Mouse (Mus musculus): ENCODE results near the gene 4930503B20Rik. TPM values are rescaled to one million over a fixed set of nuclear protein-coding genes. Genes with fewer than 3 reads are reported as not detected.

4930503B20Rik gene
- polyA plus RNA-seq, 1 experiment from 2014 or later = 0.10 TPM

DNA sequence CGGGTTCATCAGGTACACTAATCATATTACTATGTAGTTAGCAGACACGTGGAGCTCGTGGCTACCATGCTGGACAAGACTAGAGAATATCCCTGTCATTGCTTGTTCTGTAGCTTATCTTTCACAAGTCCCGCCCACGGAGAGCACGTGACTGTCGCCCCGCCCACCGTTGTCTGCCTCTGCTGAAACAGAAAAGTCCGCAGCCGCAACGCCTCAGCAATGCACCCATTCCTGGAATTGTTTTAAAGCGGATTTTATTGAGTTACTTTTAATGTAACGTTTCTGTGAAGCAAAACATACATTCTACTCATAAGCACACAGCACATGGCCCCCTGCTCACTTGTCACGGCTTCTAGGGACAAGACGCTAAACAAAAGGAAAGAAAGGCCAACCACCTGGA lies 28.5 kb upstream of the 4930503B20Rik start:
- H3K4me2 ChIP-seq = no peak overlapping the region
- no peak overlapping the region for H3K4me3 ChIP-seq
- no peak for ATAC-seq (replicated peaks; ENCODE audit: insufficient number of reproducible peaks, insufficient read depth, low FRiP score, low read depth)
- no peak overlapping the region for H3K9ac ChIP-seq
- no peak overlapping the region for H3K27ac ChIP-seq
- 87% methylated on average over 16 of the region's 16 CpGs for WGBS
- H3K9me3 ChIP-seq (replicated peaks) = no peaks in the 10 kb centered on the region
- H3K36me3 ChIP-seq = no peaks in the 10 kb centered on the region
- peaks cover 11% of the 10 kb centered on the region for H3K4me1 ChIP-seq (replicated peaks)
- H3K27me3 ChIP-seq = no peaks in the 10 kb centered on the region

DNA sequence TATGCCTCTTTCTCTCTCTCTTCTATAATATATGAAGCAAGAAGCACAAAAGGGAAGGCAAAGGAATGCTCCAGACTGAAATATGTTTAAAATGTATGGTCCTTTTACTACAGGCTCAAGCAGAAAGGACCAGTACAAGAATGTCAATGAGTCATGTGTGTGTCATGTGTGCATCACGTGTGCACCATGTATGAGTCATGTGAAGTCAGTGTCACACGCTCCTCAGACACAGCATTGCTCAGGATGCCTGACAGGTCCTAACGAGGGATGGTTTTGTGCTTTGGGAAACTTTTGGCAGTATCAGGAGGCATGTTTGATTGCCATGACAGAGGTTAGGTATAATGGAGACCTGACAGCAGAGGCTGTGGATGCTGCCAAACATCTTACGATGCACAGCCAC lies 25.1 kb upstream of the 4930503B20Rik start:
- Histone ChIP-seq H3K9me3 (replicated peaks) (no peaks in the 10 kb centered on the region), H3K36me3 (no peaks in the 10 kb centered on the region), H3K4me2 (no peak overlapping the region), H3K27me3 (no peaks in the 10 kb centered on the region), H3K4me3 (no peak overlapping the region), H3K27ac (no peak overlapping the region), H3K9ac (no peak overlapping the region), H3K4me1 (replicated peaks) (no peaks in the 10 kb centered on the region)
- ATAC-seq (replicated peaks; ENCODE audit: insufficient number of reproducible peaks, insufficient read depth, low FRiP score, low read depth) = no peak
- 82% methylated on average over 4 of the region's 4 CpGs for WGBS

DNA sequence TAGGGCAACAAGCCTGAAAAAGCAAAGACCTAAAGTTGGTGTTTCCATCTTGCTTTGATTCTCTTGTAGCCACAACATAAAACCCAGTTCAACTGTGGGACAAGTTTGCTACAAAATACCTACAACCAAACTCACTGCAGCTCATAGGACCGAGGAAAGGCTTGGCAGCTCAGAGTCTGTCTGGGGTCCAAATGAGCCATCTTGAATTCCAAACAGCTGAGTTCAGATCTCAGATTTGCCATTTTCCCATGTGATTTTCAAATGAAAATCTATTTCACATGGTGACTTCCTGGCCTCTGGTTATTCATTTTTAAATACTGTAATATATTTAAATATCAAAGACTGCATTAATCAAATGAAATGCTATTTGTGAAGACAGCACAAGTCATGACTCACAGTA lies 24.0 kb upstream of the 4930503B20Rik start:
- Histone ChIP-seq H3K36me3 (no peaks in the 10 kb centered on the region), H3K4me1 (replicated peaks) (no peaks in the 10 kb centered on the region), H3K27ac (no peak overlapping the region), H3K9me3 (replicated peaks) (no peaks in the 10 kb centered on the region), H3K4me3 (no peak overlapping the region), H3K9ac (no peak overlapping the region), H3K4me2 (no peak overlapping the region), H3K27me3 (no peaks in the 10 kb centered on the region)
- 70% methylated on average over 1 of the region's 1 CpGs for WGBS
- no peak for ATAC-seq (replicated peaks; ENCODE audit: insufficient number of reproducible peaks, insufficient read depth, low FRiP score, low read depth)

DNA sequence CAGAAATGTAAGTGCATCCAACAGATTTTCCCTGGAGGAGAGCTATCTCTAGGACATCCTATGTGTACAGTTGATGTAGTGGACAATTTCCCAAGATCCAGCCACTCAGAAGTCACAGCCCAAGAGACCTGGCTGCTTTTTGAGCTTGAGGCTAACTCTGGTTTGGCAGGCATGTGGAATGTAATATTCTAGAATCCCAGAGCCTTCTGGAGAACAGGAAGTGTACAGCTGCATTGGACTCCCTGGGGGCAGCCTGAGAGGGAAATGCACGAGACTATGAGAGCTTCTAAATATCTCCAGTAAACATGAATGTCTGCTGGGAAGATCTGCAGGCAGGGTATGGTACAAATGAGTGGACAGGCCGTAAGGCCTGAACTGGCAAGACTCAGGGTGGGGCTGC lies 20.0 kb upstream of the 4930503B20Rik start:
- Histone ChIP-seq H3K36me3 (no peaks in the 10 kb centered on the region), H3K4me1 (replicated peaks) (no peaks in the 10 kb centered on the region), H3K27ac (no peak overlapping the region), H3K9me3 (replicated peaks) (no peaks in the 10 kb centered on the region), H3K4me2 (no peak overlapping the region), H3K27me3 (no peaks in the 10 kb centered on the region), H3K4me3 (no peak overlapping the region), H3K9ac (no peak overlapping the region)
- WGBS = 54% methylated on average over 2 of the region's 2 CpGs
- no peak for ATAC-seq (replicated peaks; ENCODE audit: insufficient number of reproducible peaks, insufficient read depth, low FRiP score, low read depth)

DNA sequence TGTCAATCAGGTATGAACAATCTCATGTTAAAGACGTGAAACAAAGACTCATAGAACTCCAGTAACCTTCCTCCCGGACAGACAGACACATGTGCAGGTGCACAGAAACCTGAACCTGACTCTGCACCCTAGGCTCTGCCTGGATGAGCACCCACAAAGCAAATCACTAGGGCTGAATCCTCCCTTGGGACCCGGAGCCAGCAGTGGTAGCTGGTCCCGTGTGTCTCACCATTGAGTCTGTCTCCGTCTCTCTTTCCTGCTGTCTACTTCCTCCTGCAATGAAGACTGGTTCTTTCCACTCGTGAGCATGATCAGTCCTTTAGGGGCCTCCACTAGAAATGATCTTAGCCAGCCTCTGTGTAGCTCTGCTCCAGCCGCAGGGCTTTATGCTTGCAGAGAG lies 10.8 kb upstream of the 4930503B20Rik start:
- no peak overlapping the region for H3K4me2 ChIP-seq
- no peaks in the 10 kb centered on the region for H3K36me3 ChIP-seq
- H3K9me3 ChIP-seq (replicated peaks) = no peaks in the 10 kb centered on the region
- no peaks in the 10 kb centered on the region for H3K27me3 ChIP-seq
- no peak overlapping the region for H3K9ac ChIP-seq
- no peak for ATAC-seq (replicated peaks; ENCODE audit: insufficient number of reproducible peaks, insufficient read depth, low FRiP score, low read depth)
- WGBS = 73% methylated on average over 7 of the region's 7 CpGs
- no peak overlapping the region for H3K4me3 ChIP-seq
- peaks cover 12% of the 10 kb centered on the region for H3K4me1 ChIP-seq (replicated peaks)
- H3K27ac ChIP-seq = no peak overlapping the region

DNA sequence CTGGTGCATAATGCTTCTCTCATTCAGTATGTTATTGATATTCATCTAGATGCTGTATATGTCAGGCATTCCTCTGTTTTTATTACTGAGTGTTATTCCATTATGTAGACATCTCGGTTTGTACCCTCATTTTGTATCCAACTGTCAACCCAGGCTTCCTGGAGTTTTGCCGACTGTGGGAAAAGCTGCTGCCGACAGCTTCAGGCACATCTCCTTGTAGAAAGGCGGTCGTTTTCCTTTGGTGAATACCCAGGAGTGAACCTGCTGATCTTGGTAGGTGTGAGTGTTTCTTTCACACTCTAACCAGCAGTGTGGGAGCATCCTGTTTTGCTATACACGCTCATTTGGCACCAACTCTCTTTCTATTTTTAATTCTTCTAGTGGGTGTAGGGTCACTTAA lies 9.9 kb upstream of the 4930503B20Rik start:
- Histone ChIP-seq H3K9me3 (replicated peaks) (no peaks in the 10 kb centered on the region), H3K36me3 (no peaks in the 10 kb centered on the region), H3K27ac (no peak overlapping the region), H3K27me3 (no peaks in the 10 kb centered on the region), H3K9ac (no peak overlapping the region), H3K4me2 (no peak overlapping the region), H3K4me3 (no peak overlapping the region), H3K4me1 (replicated peaks) (peaks cover 12% of the 10 kb centered on the region)
- ATAC-seq (replicated peaks; ENCODE audit: insufficient number of reproducible peaks, insufficient read depth, low FRiP score, low read depth) = no peak
- WGBS = 50% methylated on average over 6 of the region's 6 CpGs

DNA sequence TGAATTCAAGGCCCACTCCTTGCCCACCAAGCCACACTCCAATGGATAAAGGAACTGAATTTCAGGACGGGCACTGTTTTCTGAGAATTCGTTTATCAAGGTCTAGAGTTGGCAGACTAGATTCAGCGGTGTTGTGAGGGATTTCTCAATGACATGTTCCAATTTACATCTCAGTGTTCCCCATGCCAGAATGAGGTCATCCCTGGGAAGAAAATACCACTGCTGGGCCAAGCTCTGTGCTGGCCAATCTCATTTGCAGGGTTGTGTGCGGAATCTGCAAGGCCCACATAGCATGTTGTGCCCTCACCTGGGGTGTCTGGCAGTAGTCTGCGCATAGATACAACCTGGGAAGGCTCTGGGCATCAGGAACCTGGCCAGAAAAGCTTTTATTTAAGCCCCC lies 8.2 kb upstream of the 4930503B20Rik start:
- H3K4me2 ChIP-seq = no peak overlapping the region
- no peaks in the 10 kb centered on the region for H3K36me3 ChIP-seq
- H3K4me1 ChIP-seq (replicated peaks) = peaks cover 12% of the 10 kb centered on the region
- no peak overlapping the region for H3K4me3 ChIP-seq
- ATAC-seq (replicated peaks; ENCODE audit: insufficient number of reproducible peaks, insufficient read depth, low FRiP score, low read depth) = no peak
- H3K27ac ChIP-seq = no peak overlapping the region
- no peaks in the 10 kb centered on the region for H3K27me3 ChIP-seq
- 84% methylated on average over 5 of the region's 5 CpGs for WGBS
- H3K9me3 ChIP-seq (replicated peaks) = no peaks in the 10 kb centered on the region
- no peak overlapping the region for H3K9ac ChIP-seq

DNA sequence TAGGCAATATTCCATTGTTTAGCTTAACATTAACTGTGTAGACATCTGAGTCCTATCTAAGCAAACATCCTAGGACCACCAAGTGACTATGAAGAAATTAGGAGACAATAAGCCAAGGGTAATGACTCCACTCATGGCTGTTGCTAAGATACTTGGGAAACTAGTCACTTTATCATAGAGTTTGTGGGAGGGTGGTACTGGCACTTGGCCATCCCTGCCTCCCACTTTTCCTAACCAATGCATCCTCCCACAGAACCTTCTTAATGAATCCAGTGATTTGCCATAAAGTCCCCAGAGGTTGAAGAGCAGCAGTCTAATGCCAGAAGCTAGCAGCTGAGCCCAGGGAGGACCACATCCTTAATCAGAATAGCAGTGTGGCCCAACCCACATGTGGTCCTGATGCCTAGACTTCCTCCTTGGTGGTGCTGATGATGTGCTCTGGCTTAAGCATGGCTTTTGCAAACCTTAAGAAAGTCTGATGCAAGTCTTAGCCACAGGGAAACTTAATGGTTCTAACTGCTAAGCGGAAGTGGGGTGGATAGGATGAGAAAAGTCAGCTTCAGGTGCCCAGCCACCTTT lies 7.0 kb upstream of the 4930503B20Rik start:
- Histone ChIP-seq H3K9ac (no peak overlapping the region), H3K9me3 (replicated peaks) (no peaks in the 10 kb centered on the region), H3K27ac (no peak overlapping the region), H3K36me3 (no peaks in the 10 kb centered on the region), H3K4me2 (no peak overlapping the region), H3K4me1 (replicated peaks) (peaks cover 19% of the 10 kb centered on the region), H3K4me3 (no peak overlapping the region), H3K27me3 (no peaks in the 10 kb centered on the region)
- 0 out of 2 replicates have a peak, but pooled peaks have one; percentile 27 for ATAC-seq (replicated peaks; ENCODE audit: insufficient number of reproducible peaks, insufficient read depth, low FRiP score, low read depth)
- 96% methylated on average over 1 of the region's 1 CpGs for WGBS

DNA sequence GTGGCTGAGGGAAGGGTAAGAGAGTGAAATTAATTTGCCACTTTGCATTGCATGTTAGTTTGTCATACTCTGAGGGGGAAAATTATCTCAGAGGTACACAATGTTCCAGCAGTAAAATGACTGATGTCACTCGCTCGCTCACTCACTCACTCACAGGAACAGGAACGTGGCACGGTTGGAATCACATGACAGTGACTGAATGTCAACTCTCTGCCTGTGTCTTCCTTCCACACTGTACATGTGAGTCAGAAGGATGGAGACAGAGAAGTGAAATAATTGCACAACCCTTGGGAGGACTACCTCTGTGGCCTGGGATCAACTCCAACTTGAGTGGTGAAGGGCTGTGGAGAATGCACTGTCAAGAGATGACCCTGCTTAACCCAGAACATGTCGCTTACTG lies 6.3 kb upstream of the 4930503B20Rik start:
- ATAC-seq (replicated peaks; ENCODE audit: insufficient number of reproducible peaks, insufficient read depth, low FRiP score, low read depth) = no peak
- Histone ChIP-seq H3K9me3 (replicated peaks) (no peaks in the 10 kb centered on the region), H3K4me3 (no peak overlapping the region), H3K4me2 (no peak overlapping the region), H3K4me1 (replicated peaks) (peaks cover 19% of the 10 kb centered on the region), H3K36me3 (no peaks in the 10 kb centered on the region), H3K27ac (no peak overlapping the region), H3K27me3 (no peaks in the 10 kb centered on the region), H3K9ac (no peak overlapping the region)
- 82% methylated on average over 5 of the region's 5 CpGs for WGBS

DNA sequence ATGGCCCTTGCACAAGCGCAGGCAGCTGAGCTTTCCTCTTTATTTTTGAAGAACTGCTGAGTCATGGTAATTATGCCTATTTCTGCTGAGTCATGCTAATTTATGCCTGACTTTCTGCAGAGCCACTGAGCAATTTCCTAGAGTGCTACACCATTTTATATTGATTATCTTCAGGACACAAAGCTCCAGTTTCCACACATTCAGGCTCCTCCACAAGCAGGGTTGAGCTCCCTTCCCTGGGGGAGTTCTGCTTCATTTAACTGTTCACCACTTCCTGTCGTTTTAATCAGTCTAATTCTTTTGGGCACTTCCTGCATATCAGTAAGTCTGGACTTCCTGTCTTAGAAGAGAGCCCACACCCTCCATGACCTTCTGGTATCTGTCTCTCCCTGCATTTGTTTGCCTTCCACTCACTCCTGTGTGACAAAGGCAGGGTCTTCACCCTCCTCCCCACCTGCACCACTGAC lies 4.0 kb upstream of the 4930503B20Rik start:
- Histone ChIP-seq H3K4me3 (no peak overlapping the region), H3K27me3 (no peaks in the 10 kb centered on the region), H3K27ac (no peak overlapping the region), H3K9me3 (replicated peaks) (no peaks in the 10 kb centered on the region), H3K4me2 (no peak overlapping the region), H3K9ac (no peak overlapping the region), H3K4me1 (replicated peaks) (peaks cover 9% of the 10 kb centered on the region), H3K36me3 (no peaks in the 10 kb centered on the region)
- 55% methylated on average over 2 of the region's 2 CpGs for WGBS
- ATAC-seq (replicated peaks; ENCODE audit: insufficient number of reproducible peaks, insufficient read depth, low FRiP score, low read depth) = peak; percentile 59

DNA sequence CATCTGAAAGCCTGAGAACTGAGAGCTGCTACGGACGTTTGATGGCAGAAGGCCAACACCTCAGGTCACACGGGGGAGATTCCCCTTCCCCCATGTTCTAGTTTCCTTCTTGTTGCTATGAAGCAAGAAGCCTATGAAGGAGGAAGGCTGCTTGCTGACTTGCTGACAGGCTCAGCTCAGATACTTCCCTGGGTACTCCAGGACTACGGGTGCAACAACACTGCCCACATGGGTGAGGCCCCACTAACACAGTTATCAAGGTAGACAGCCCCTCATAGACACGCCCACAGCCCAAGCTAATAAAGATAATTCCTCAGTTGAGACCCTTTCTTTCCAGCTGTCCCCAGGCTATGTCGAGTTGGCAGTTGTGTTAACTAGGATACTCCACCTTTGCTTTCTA lies 2.6 kb upstream of the 4930503B20Rik start:
- Histone ChIP-seq H3K4me2 (no peak overlapping the region), H3K36me3 (no peaks in the 10 kb centered on the region), H3K27me3 (no peaks in the 10 kb centered on the region), H3K9ac (no peak overlapping the region), H3K4me1 (replicated peaks) (peaks cover 7% of the 10 kb centered on the region), H3K27ac (no peak overlapping the region), H3K4me3 (no peak overlapping the region), H3K9me3 (replicated peaks) (no peaks in the 10 kb centered on the region)
- 22% methylated on average over 6 of the region's 6 CpGs for WGBS
- ATAC-seq (replicated peaks; ENCODE audit: insufficient number of reproducible peaks, insufficient read depth, low FRiP score, low read depth) = peak; percentile 26; the same call in 1 of the 2 replicates

DNA sequence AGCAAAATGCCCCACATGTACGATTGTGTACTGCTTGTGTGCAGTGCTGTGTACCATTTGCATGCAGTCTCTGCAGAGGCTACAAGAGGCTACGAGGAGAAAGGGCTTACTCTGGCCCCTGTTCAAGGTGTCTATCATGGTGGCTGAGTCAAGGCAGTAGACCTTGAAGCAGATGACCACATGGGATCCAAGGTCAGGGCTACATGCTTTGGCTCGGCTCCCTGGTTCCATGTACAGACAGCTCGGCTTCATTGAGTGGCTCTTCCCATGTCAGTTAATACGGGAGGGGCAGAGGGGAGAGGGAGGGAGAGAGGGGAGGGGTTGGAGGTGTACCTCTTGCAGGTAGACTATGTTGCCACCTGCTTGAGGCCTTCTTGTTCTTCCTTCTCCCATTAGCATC lies 1.3 kb upstream of the 4930503B20Rik start:
- H3K4me1 ChIP-seq (replicated peaks) = peaks cover 7% of the 10 kb centered on the region
- H3K27me3 ChIP-seq = no peaks in the 10 kb centered on the region
- no peak overlapping the region for H3K4me3 ChIP-seq
- H3K27ac ChIP-seq = no peak overlapping the region
- no peak for ATAC-seq (replicated peaks; ENCODE audit: insufficient number of reproducible peaks, insufficient read depth, low FRiP score, low read depth)
- no peak overlapping the region for H3K4me2 ChIP-seq
- WGBS = 91% methylated on average over 5 of the region's 5 CpGs
- no peak overlapping the region for H3K9ac ChIP-seq
- H3K36me3 ChIP-seq = no peaks in the 10 kb centered on the region
- no peaks in the 10 kb centered on the region for H3K9me3 ChIP-seq (replicated peaks)
